Mouse (Mus musculus) C2C12 (cell line): ENCODE data around the gene Gm37419.

ENCODE experiments used
- CEBPB ChIP-seq: IDR thresholded peaks from one replicate; pipeline ENCODE4 v1.6.1; 2011; ENCODE audit warnings: low read depth, mild to moderate bottlenecking, control low read depth, moderate library complexity
- CTCF ChIP-seq: IDR thresholded peaks from one replicate; pipeline ENCODE4 v1.5.1; 2011; ENCODE audit not compliant: control insufficient read depth, insufficient read depth, insufficient read length
- FOSL1 ChIP-seq: IDR thresholded peaks from one replicate; pipeline ENCODE4 v1.8.0; 2011; ENCODE audit warnings: mild to moderate bottlenecking, low read length; ENCODE audit not compliant: poor library complexity, insufficient read depth, severe bottlenecking
- MAX ChIP-seq: IDR thresholded peaks from one replicate; pipeline ENCODE4 v1.6.1; 2011; ENCODE audit warnings: mild to moderate bottlenecking, control low read depth
- MYOD1 ChIP-seq: IDR thresholded peaks from one replicate; pipeline ENCODE4 v1.6.1; 2011; ENCODE audit warnings: low read depth; ENCODE audit not compliant: control insufficient read depth, insufficient read length
- USF1 ChIP-seq: IDR thresholded peaks from one replicate; pipeline ENCODE4 v1.6.1; 2011; ENCODE audit warnings: low read depth, mild to moderate bottlenecking, control low read depth, moderate library complexity

DNA sequence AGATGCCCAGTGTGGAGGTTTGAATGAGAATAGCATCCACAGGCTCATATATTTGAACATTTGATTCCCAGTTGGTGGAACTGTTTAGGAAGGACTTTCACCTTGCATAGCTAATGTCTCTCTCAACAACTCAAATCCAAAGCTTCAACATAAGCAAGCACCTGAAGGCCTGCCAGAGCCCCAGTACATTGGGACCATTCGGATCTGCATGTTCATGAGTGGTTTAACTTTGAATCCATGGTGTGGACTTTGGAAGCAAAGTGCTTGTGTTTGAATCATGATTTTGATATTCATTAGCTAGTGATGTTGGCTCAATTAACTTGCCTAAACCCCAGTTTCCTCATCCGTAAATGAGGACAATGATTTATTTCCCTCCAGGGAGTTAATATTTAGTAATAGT, 21.6 kb downstream of the Gm37419 start:
- no peak for TF ChIP-seq CTCF
- no peak for TF ChIP-seq USF1
- no peak for TF ChIP-seq MYOD1
- TF ChIP-seq CEBPB: no peak
- TF ChIP-seq MAX: no peak
- TF ChIP-seq FOSL1: no peak
